Mouse (Mus musculus): ENCODE data around the gene BC030867.

BC030867 gene

DNA sequence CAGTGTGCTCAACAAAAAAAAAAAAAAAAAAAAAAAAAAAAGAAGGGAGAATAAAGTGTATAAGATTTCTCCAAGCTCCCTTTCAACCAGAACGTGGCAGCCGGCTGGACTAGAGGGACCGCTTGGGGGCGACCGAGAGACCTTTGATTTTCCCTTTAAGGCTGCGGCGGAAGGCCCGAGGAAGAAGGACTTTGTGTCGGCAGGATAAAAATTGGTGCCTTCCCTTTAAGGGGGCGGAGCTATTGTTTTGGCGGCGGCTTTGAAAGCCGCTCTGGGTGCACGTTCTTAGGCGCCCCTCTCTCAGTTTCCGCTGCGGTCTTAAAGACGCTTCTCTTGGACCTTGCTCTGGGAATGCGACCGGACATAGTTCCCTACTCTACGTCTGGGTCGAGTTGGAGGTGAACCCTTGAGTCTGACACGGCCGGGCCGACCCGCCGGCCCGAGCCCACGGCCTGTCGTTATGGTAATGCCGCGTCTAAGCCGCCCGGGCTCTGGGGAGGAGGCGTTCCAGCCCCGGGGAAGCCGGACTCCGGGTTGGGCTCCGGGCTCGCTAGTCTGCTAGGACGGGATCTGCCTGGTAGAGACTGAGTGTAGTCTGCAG, at the start of gene BC030867:
Gene BC030867, plus strand, starts transcription at position 253 of the 601 bp plus-strand sequence.
- peak; percentile 87 to 95 for DNase-seq

DNA sequence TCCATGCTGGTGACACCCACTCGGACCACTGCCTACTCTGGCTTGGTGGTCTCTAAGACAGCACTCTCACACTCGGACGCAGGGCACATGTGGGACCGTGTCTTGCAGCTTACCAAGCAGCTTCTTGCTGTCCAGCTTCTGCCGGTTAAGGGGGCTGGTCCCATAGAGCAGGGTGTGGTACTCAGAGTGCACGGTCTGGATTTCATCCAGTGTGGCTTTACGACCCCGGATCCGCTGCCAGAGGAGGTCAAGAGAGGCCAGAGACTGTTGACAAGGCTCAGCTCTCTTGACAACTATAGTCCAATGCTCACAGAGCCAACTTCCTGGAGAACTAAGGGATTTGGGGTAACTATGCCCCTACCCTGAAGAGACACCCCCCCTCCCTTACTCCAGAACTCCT, 48.8 kb upstream of the BC030867 start:
- DNase-seq = no peak

DNA sequence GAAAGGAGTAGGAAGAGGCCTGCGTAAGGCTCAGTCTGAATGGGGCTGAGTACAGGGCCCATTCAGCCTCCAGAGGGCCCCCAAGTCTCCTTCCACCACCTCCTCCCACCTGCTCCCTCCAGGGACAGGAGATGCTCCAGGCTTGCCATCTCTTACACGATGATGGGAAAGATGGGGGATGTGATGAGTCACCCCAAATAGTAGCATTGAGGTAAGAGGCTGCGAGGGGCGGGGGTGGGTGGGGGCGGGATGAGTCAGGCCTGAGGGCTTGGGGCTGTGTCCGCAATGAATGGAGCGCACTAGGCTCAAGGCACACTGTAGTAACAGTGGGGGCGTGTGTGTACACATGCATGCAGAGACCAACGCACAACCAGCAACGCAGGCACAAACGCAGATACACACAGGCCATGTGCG, 47.3 kb upstream of the BC030867 start:
- DNase-seq = no peak

DNA sequence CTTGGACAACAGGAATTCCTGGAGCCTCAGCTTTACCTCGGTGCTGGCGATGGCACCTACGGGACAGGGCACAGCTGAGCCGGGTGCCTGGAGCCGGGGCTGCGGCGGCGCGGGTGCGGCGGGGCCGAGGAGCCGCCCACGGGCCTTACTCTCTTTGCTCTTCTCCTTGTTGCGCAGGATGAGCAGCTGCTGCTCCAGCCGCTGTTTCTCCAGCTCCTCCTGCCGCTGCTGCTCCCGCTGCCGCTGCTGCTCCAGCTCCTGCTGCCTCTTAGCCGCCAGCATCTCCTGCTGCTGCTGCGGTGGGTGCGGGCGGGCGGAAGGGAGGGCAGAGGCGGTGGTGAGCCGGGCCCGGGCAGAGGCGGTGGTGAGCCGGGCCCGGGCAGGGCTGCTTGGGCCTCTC, 42.2 kb upstream of the BC030867 start:
- no peak for DNase-seq

DNA sequence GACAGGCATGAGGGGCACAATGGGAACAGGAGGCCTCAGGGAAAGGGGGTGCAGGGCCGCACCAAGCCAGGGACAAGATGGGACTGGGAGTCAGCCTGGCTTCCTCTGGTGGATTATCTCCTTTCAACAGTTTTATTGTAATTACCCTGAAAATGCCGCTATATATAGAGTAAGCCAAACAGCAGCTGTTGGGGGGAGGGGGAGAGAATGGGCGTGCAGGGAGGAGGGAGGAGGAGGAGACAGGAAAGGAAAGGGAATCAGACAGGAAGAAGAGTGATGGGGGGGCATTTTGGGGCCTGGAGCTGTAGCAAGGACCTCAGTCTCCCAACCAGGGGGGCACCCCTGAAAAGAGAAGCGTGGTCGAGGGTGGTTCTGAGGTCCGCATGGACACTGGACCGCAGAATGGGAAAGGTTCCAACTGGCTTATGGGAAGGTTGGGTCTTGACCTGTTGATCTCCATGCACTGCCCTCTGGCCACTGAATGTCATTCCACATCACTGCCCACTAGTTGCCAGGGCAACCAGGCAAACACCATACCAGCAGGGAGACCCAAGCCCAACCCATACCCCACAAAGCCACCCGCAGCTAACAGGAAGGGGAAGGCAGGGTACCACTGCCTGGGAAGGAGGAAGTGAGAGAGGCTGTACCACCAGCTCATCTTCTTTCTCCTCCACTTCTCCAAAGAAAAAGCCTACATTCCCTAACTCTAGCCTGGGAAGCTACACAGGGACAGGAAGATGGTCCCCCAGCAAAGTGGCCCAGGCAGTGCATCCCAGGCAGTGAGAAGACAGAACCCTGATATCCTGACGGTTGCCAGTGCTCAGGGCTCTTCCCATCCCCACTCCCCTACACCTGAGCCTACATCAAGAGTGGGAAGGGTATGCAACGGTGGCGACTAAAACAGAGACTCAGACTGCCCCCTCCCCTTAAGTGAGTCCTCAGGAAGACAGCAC, 40.6 kb upstream of the BC030867 start:
- DNase-seq = no peak

DNA sequence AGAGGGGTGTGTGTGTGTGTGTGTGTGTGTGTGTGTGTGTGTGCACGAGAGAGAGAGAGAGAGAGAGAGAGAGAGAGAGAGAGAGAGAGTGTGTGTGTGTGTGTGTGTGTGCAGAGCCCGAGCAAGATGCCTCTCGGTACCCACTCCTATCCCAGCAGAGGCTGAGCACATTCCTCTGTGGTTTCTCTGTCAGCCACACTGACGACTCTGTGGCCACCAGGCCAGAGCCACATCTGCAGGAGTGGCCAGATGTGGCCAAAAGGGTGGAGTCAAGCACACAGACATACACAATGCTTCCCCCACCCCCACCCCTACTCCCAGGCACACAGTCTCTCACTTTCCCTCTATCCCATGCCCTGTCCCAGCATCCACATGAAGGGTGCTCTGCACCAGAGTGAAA, 39.8 kb upstream of the BC030867 start:
- no peak for DNase-seq

DNA sequence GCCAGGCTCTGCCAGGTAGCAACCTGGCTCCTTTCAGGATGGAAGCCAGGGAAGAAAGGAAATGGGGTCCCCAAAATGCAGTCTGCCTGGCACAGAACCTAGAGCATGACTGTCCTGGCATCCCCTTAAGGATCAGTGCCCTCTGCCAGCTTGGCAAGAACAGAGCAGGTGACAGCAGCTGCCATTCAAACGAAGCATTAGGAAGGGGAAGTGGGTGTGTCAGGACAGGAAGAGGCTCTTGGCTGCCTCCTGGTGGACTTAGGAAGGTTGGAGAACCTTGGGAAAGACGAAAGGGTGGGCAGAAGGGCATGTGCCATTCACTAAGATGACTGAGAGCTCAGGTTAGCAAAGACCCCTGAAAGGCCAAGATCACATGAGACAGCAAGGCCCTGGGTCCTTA, 38.9 kb upstream of the BC030867 start:
- no peak for DNase-seq

DNA sequence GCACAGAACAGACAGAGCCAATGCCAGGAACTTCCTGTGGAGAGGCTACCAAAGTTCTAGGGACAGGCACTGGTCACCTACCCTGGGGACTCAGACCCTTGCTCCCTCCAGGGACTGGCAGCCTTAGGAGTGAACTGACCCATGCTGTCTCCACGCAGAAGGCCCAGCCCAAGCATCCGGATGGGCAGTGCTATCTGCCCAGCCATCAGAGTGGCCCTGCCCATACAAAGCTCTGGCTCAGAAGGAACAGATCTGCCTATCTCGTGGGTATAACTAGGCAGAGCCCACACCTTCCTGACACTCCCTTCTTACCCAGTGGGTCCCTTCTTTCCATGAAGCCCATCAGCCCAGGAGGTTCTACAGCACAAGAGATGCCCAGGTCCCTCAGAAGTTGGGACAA, 38.5 kb upstream of the BC030867 start:
- DNase-seq = no peak

DNA sequence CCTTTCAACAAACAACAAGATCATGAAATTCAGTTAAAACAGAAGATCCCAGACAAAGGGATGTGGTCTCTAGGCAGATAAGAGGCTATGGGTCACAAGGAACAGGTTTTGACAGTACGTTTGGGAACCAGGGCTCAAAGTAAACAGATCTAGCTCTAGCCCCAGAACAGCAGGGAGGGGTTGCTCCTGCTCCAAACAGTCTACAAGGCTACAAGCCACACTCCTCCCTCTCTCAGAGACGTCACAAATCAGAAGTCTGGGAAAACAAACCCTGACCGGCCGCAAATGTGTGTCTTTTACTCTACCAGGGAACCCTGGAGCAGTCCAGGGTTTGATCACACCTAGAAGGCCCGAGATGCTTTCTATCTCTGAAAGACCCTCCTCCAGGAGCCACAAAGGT, 37.7 kb upstream of the BC030867 start:
- no peak for DNase-seq

DNA sequence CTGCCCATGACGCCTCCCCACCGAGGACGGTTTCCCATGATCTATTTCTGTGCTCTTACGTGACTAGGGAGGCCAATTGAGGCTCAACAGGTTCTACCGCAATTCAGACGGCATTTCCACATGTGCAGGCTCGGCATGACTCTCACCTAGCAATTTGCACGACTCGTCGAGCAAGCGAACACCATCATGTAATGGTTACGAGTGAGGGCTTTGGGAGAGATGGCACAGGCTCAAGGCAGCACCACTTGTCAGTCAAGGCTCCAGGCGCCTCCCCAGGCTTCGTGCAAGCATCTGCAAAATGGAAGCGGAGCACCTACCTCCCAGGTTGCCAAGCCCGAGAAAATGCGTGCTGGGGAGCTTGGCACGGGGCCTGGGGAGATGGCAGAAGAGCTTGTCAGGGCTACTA, 36.7 kb upstream of the BC030867 start:
- DNase-seq = peak in 1 of 2 experiments; percentile 40

DNA sequence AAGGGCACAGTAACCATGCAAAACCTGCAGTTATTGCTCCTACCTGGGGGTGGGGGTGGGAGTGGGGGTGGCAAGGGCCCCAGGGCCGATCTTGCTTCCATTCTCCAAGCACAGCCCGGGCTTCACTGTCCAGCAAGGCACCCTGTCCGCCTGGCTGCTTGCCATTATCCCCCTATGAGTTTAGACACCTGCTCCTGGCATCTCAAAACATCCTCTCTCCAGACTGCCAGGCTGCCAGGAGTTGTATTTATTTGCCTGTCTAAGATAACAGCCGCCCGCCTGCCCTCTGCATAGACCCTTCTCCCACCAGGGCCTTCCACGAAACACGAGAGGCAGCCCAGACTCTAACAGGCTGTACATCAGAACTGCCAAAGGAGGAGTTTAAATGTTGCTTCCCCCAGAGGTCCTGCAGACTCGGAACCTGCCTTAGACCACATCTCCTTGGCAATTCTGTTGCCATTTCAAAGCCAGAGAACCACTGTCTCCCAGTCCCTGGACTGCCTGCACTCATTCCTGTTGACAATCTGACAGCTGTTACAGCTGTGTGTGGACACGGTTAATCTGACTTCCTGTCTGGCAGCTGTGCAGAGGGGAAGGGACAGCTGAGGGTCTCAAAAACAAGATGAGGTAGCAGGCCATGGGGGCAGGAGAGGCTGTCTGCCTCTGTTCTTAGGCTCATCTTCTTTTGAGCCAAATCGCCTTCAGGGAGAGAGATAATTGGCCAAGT, 34.1 kb upstream of the BC030867 start:
- DNase-seq = no peak

DNA sequence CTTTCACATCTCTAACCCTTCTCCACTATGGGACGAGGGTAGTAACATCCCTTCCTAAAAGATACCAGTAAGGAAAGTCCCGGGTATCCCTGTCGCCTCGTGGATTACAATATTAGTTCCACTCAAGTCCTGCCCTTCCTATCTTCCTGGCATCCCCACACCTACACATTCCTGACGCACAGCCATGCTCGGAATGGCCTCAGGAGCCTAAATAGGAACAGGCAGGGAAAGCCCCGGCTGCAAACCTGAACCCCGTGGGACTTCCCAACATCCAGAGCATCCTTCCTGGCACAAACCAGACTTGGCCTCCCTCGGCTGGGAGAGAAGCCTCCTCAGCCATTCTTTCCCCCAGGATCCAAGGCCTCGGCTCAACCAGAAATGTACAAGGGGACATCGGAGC, 33.2 kb upstream of the BC030867 start:
- no peak for DNase-seq

DNA sequence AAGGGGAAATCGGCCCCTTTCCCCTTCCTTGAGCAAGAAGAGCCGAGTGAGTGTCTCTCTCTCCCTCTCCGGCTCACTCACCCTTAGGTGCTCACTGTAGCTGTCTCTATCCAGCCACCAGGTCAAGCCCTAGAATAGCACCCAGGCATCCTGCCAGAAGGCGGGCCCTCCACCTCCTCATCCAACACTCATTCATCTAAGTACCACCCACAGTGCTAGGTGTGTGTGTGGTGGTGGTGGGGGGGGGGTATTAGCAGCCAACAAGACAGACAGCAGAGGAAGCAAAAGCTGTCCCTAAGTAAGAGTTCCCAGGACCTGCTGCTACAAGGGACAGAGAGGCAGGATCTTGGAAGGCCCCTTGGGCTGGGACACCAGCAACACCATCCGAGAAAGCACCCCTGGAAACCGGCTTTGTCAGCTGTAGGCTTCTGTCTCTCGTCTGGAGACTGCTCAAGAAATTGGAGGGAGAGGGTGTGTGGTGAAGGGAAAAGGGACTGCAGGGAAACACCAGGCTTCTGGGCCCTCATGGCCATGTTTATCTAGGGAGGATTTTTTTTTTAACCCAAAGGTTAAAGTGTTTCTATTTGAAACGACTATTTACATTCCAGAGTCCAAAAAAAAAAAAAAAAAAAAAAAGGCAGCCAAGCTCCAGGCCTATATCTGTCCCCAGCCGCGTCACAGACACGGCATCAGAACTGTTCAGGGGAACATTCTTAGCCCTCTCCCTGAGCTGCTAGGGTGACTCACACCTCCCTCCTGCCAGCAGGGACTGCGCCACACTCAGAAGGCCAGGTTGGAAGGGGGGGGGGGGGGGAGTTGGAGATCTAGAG, 32.4 kb upstream of the BC030867 start:
- DNase-seq = peak; percentile 84

DNA sequence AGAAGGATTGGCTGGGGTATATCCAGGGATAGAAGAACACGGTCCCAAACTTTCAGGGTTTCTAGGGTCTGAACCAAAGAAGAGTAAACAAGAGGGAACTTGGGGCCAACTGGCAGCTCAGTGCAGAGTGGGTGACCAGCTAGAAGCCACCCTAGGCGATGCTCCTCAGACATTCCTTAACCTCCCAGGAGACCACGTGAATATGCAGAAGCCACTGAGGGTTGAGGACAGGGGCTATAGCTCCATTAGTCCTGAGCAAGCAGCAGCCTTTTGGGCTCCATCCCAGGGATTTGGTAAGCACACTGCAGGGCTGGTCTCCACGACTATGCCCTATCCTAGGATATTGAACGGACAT, 31.8 kb upstream of the BC030867 start:
- no peak for DNase-seq

DNA sequence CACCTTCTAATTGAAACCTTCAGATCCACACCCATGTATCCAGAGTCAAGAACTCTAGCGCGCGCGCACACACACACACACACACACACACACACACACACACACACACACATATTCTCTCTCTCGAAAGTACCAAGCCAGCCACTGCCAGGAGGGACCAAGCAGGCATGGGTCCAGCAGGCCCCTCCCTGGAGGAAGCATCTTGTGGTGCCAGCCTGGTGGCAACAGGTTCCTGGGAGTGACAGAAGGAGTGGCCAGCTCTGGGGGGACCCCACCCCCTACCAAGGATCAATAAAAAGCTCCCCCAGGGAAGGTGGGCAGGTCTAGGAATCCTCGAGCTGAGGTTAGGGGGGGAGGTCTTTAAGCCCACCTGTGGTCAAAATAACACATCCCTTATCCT, 31.3 kb upstream of the BC030867 start:
- DNase-seq = no peak

DNA sequence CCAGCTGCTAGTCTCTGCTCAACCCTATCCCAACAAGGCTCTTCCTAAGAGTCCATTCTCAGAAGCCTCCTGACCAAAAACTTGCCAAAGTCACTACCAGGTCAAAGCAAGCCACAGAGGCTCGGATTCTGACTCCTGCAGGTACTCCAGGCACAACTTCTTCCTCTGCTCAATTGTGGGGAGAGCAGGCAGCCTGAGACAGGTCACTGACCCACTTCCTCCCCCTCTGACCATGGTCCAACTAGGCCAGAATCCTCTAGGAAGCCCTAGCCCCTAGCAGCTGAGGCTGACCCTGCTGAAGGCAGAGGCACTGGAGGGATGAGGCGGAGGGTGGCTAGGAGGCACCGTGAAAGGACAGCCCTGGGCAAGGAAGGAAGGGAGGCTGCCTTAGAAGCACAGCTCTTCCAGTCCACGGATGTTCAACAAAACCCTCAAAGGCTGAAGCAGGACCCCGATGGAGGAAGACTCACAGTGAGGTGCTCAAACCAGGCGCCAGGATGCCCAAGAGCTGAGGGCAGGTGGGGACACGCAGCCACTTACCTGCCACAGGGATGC, 30.7 kb upstream of the BC030867 start:
- DNase-seq = peak in 1 of 2 experiments; percentile 34

DNA sequence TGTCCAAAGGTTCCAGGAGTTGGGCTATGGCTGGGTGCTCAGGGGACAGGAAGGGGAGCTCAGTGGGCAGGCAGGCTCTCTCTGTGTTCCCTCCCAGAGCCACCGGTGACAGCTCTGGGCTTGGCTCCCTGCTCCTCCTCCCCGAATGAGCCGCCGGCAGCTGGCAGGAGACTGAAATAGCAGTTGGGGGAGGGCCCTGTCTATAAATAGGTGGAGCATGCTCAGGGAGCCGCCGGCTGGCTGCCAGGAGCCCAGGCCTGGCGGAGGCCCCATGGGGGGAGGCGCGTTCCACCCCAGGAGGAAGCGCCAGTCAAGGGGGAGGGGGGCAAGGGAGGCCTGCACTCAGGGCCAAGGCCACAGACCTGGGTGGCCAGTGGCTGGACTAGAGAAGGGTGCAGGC, 29.9 kb upstream of the BC030867 start:
- peak; percentile 98 to 99 for DNase-seq

DNA sequence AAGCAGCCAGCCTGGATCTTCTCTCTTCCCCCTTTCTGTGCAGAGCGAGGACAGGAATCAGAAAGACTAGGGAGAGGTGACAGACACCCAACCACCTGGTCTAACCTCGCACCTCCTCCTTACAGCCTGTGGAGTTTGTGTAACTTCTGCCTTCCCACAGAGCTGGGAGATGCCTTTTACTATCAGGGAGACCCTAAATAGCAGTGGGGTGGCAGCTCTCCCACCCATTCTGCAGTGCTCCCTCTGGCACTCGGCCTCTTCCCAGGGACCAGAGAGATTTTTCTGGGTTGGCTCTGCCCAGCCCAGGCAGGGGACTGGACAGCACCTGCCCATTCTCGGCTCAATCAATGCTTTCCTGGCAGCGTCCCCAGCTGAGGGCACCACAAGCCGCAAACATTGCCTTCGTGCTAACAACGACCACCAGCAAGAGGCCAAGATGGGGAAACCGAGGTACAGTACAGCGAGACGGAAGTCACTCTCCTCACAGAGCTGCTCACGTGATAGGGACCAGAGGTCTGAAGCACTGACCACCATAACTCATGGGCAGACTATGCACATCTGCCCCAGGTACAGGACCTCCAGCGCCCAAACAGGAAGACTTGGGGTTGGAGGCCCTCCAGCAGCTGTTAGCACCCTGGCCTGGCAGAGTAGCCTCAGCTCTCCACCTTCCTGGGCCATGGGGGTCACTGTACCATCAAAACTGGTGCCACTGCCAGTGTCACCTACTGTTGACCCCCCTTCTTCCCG, 29.3 kb upstream of the BC030867 start:
- DNase-seq = no peak

DNA sequence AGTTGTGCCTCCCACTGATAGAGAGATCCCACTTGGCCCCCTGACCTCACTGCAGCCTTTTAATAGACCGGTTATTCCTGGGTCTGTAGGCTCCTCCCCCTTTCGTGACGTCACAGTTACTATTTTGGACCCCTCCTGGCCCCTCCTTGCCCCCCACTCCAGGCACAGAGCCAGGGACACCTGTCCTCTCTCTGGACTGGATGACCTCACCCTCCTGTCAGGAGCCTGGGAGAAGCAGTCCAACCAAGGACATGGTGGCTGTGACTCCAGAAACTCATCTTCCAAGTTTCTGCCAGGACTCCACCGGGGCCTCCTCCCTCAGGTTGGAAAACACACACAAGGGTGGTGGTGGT, 28.7 kb upstream of the BC030867 start:
- peak in 1 of 2 experiments; percentile 43 for DNase-seq

DNA sequence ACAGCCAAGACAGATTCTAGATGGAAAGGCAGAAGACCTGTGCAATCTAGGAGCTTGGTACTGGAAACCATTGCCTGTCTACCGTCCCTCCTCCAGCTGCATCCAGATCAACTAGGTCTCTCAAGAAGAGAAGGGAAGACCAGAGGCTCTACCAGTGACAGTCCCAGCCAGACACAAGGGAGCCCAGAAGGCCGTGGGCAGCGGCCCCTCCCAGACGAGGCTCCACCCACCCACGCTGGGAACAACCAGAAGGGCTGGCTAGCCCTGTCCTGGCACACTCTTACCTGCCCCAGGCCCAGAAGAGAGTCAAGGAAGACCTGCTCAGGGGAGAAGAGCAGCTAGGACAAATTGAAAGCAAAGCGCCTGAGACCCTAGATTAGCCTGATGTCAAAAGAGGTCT, 28.2 kb upstream of the BC030867 start:
- DNase-seq = no peak

DNA sequence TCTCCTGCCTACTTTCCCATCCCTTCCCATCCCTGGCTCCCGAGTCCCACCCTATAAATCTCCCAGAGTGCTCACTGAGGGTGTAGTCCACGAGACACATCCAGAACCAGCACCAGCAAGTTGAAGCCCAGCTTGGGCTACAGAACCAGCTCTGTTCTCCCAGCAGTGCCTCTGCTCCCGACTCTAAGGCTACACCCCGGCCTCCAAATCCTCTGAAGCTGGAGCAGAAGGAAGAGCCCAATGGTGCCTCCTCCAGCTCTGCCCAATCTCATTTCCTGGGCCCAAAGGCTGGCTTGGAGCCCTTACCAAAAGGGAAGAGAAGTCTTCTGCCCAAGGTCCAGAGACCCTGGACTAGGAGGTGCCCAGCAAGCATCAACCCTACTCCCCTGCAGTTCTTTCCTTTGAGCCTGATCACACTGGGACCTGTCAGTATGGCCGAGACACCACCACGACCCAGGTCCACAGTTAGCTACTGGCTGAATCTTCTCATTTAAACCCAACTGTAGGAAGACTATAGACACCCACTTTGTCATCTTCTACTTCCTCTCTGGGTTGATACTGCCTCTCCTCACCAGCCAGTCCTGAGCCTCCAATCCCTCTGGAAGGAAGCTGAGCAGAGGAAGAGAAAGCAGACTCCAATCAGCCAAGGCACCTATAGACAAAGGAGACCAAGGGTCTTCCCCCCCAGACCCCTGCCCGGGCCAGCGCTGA, 27.3 kb upstream of the BC030867 start:
- DNase-seq = no peak
